Mouse (Mus musculus): ENCODE measurements around the gene Olfr811. TPM values are rescaled to one million over a fixed set of nuclear protein-coding genes. Genes with fewer than 3 reads are reported as not detected.

The Olfr811 gene
- total and polyA plus RNA-seq, 2 experiments, result not detected

- 85% methylated on average over 1 of the region's 1 CpGs for WGBS
- Histone ChIP-seq H3K4me3 (ENCODE audit: insufficient read depth, low read depth, low read length) (no peak within 1 kb of the TSS), H3K79me2 (ENCODE audit: control insufficient read depth, insufficient read depth, low read length) (no peaks in the 10 kb centered on the region), H3K27ac (replicated peaks; ENCODE audit: insufficient read depth, low read depth, low read length) (no peak within 1 kb of the TSS), H3K4me1 (ENCODE audit: control insufficient read depth, insufficient read depth, low read length) (no peaks in the 10 kb centered on the region), H3K27me3 (ENCODE audit: control insufficient read depth, insufficient read depth, low read length) (no peaks in the 10 kb centered on the region), H3K9ac (ENCODE audit: low read depth, low read length) (no peak within 1 kb of the TSS), H3K36me3 (ENCODE audit: control insufficient read depth, insufficient read depth, low read length) (no peaks in the 10 kb centered on the region)
- DNase-seq (ENCODE audit: extremely low read depth, low read depth, low spot score), result no peak
- no peak for TF ChIP-seq POLR2A (IDR thresholded peaks at IDR 0.05; ENCODE audit: extremely low read depth, insufficient read depth, low read length)
- TF ChIP-seq CTCF (IDR thresholded peaks at IDR 0.05; ENCODE audit: low read depth, low read length), result no peak
These were observed 39.0 kb downstream of the Olfr811 start, which contains the start of gene Olfr808 for GRCm38 (mm10) chr10:129765182-129765581. Gene Olfr808 (plus strand): TSS chr10:129765482.

GRCm38 (mm10) chr10:129757693-129758092 is 46.5 kb downstream of the Olfr811 start, which contains the start of gene Olfr807:
Gene Olfr807 (minus strand): TSS chr10:129757793.
- H3K79me2 ChIP-seq (ENCODE audit: control insufficient read depth, insufficient read depth, low read length), result no peaks in the 10 kb centered on the region
- WGBS, result 81% methylated on average over 1 of the region's 1 CpGs

More at GRCm38 (mm10) chr10:129757693-129758092, 46.5 kb downstream of the Olfr811 start, which contains the start of gene Olfr807:
- TF ChIP-seq CTCF (IDR thresholded peaks at IDR 0.05; ENCODE audit: low read depth, low read length), result no peak
- TF ChIP-seq POLR2A (IDR thresholded peaks at IDR 0.05; ENCODE audit: extremely low read depth, insufficient read depth, low read length), result no peak
- DNase-seq (ENCODE audit: extremely low read depth, low read depth, low spot score), result no peak
- Histone ChIP-seq H3K27ac (replicated peaks; ENCODE audit: insufficient read depth, low read depth, low read length) (no peak within 1 kb of the TSS), H3K9ac (ENCODE audit: low read depth, low read length) (no peak within 1 kb of the TSS), H3K36me3 (ENCODE audit: control insufficient read depth, insufficient read depth, low read length) (no peaks in the 10 kb centered on the region), H3K4me1 (ENCODE audit: control insufficient read depth, insufficient read depth, low read length) (no peaks in the 10 kb centered on the region), H3K27me3 (ENCODE audit: control insufficient read depth, insufficient read depth, low read length) (no peaks in the 10 kb centered on the region), H3K4me3 (ENCODE audit: insufficient read depth, low read depth, low read length) (no peak within 1 kb of the TSS)

Other genes with a start within 250 kb of the Olfr811 start
- not detected in 2 replicates for gene Olfr794, start 236.7 kb downstream of the Olfr811 start, total RNA-seq (2014; rRNA removed)
- not detected in 2 replicates for gene Olfr794, start 236.7 kb downstream of the Olfr811 start, polyA plus RNA-seq (2012; rRNA removed)
- gene Olfr796, start 191.8 kb downstream of the Olfr811 start, total RNA-seq (2014; rRNA removed), result not detected in 2 replicates
- not detected in 2 replicates for gene Olfr796, start 191.8 kb downstream of the Olfr811 start, polyA plus RNA-seq (2012; rRNA removed)
- not detected in 2 replicates for gene Olfr798, start 176.5 kb downstream of the Olfr811 start, total RNA-seq (2014; rRNA removed)
- gene Olfr798, start 176.5 kb downstream of the Olfr811 start, polyA plus RNA-seq (2012; rRNA removed), result not detected in 2 replicates
- not detected in 2 replicates for gene Olfr799, start 166.9 kb downstream of the Olfr811 start, total RNA-seq (2014; rRNA removed)
- gene Olfr799, start 166.9 kb downstream of the Olfr811 start, polyA plus RNA-seq (2012; rRNA removed), result not detected in 2 replicates
- not detected in 2 replicates for gene Olfr800, start 146.7 kb downstream of the Olfr811 start, total RNA-seq (2014; rRNA removed)
- not detected in 2 replicates for gene Olfr800, start 146.7 kb downstream of the Olfr811 start, polyA plus RNA-seq (2012; rRNA removed)
- gene Olfr801, start 130.5 kb downstream of the Olfr811 start, total RNA-seq (2014; rRNA removed), result not detected in 2 replicates
- gene Olfr801, start 130.5 kb downstream of the Olfr811 start, polyA plus RNA-seq (2012; rRNA removed), result not detected in 2 replicates
- not detected in 2 replicates for gene Olfr802, start 116.2 kb downstream of the Olfr811 start, total RNA-seq (2014; rRNA removed)
- not detected in 2 replicates for gene Olfr802, start 116.2 kb downstream of the Olfr811 start, polyA plus RNA-seq (2012; rRNA removed)
- gene Olfr803, start 110.1 kb downstream of the Olfr811 start, total RNA-seq (2014; rRNA removed), result not detected in 2 replicates
- gene Olfr803, start 110.1 kb downstream of the Olfr811 start, polyA plus RNA-seq (2012; rRNA removed), result not detected in 2 replicates
- not detected in 2 replicates for gene Olfr804, start 101.2 kb downstream of the Olfr811 start, total RNA-seq (2014; rRNA removed)
- gene Olfr804, start 101.2 kb downstream of the Olfr811 start, polyA plus RNA-seq (2012; rRNA removed), result not detected in 2 replicates
- gene Olfr805, start 75.0 kb downstream of the Olfr811 start, total RNA-seq (2014; rRNA removed), result not detected in 2 replicates
- gene Olfr805, start 75.0 kb downstream of the Olfr811 start, polyA plus RNA-seq (2012; rRNA removed), result not detected in 2 replicates
- gene Olfr806, start 62.5 kb downstream of the Olfr811 start, total RNA-seq (2014; rRNA removed), result not detected in 2 replicates
- gene Olfr806, start 62.5 kb downstream of the Olfr811 start, polyA plus RNA-seq (2012; rRNA removed), result not detected in 2 replicates
- not detected in 2 replicates for gene Olfr807, start 46.6 kb downstream of the Olfr811 start, total RNA-seq (2014; rRNA removed)
- not detected in 2 replicates for gene Olfr807, start 46.6 kb downstream of the Olfr811 start, polyA plus RNA-seq (2012; rRNA removed)
- not detected in 2 replicates for gene Olfr808, start 38.9 kb downstream of the Olfr811 start, total RNA-seq (2014; rRNA removed)
- not detected in 2 replicates for gene Olfr808, start 38.9 kb downstream of the Olfr811 start, polyA plus RNA-seq (2012; rRNA removed)
- gene Olfr809, start 29.8 kb downstream of the Olfr811 start, total RNA-seq (2014; rRNA removed), result not detected in 2 replicates
- not detected in 2 replicates for gene Olfr809, start 29.8 kb downstream of the Olfr811 start, polyA plus RNA-seq (2012; rRNA removed)
- not detected in 2 replicates for gene Olfr810, start 9.5 kb downstream of the Olfr811 start, total RNA-seq (2014; rRNA removed)
- not detected in 2 replicates for gene Olfr810, start 9.5 kb downstream of the Olfr811 start, polyA plus RNA-seq (2012; rRNA removed)
- not detected in 2 replicates for gene Olfr812, start 41.7 kb upstream of the Olfr811 start, total RNA-seq (2014; rRNA removed)
- not detected in 2 replicates for gene Olfr812, start 41.7 kb upstream of the Olfr811 start, polyA plus RNA-seq (2012; rRNA removed)
- gene Olfr813, start 51.0 kb upstream of the Olfr811 start, total RNA-seq (2014; rRNA removed), result not detected in 2 replicates
- not detected in 2 replicates for gene Olfr813, start 51.0 kb upstream of the Olfr811 start, polyA plus RNA-seq (2012; rRNA removed)
- gene Olfr814, start 75.5 kb upstream of the Olfr811 start, total RNA-seq (2014; rRNA removed), result not detected in 2 replicates
- gene Olfr814, start 75.5 kb upstream of the Olfr811 start, polyA plus RNA-seq (2012; rRNA removed), result not detected in 2 replicates
- gene Olfr815, start 101.5 kb upstream of the Olfr811 start, total RNA-seq (2014; rRNA removed), result 0.13 TPM in 1 of 2 replicates, not detected in the other
- not detected in 2 replicates for gene Olfr815, start 101.5 kb upstream of the Olfr811 start, polyA plus RNA-seq (2012; rRNA removed)
- gene Olfr816, start 111.2 kb upstream of the Olfr811 start, total RNA-seq (2014; rRNA removed), result not detected in 2 replicates
- not detected in 2 replicates for gene Olfr816, start 111.2 kb upstream of the Olfr811 start, polyA plus RNA-seq (2012; rRNA removed)
- gene Olfr818, start 144.7 kb upstream of the Olfr811 start, total RNA-seq (2014; rRNA removed), result not detected in 2 replicates
- gene Olfr818, start 144.7 kb upstream of the Olfr811 start, polyA plus RNA-seq (2012; rRNA removed), result not detected in 2 replicates
- not detected in 2 replicates for gene Olfr819, start 162.9 kb upstream of the Olfr811 start, total RNA-seq (2014; rRNA removed)
- not detected in 2 replicates for gene Olfr819, start 162.9 kb upstream of the Olfr811 start, polyA plus RNA-seq (2012; rRNA removed)
- not detected in 2 replicates for gene Olfr247, start 171.7 kb upstream of the Olfr811 start, total RNA-seq (2014; rRNA removed)
- gene Olfr247, start 171.7 kb upstream of the Olfr811 start, polyA plus RNA-seq (2012; rRNA removed), result not detected in 2 replicates
- gene Gm10310, start 180.7 kb upstream of the Olfr811 start, total RNA-seq (2014; rRNA removed), result not detected in 2 replicates
- not detected in 2 replicates for gene Gm10310, start 180.7 kb upstream of the Olfr811 start, polyA plus RNA-seq (2012; rRNA removed)
- not detected in 2 replicates for gene Olfr820, start 208.2 kb upstream of the Olfr811 start, total RNA-seq (2014; rRNA removed)
- gene Olfr820, start 208.2 kb upstream of the Olfr811 start, polyA plus RNA-seq (2012; rRNA removed), result not detected in 2 replicates
- gene Olfr821, start 226.0 kb upstream of the Olfr811 start, total RNA-seq (2014; rRNA removed), result not detected in 2 replicates
- gene Olfr821, start 226.0 kb upstream of the Olfr811 start, polyA plus RNA-seq (2012; rRNA removed), result not detected in 2 replicates

Measured in liver, adult 2 months (tissue).